In the genomic region with DNA sequence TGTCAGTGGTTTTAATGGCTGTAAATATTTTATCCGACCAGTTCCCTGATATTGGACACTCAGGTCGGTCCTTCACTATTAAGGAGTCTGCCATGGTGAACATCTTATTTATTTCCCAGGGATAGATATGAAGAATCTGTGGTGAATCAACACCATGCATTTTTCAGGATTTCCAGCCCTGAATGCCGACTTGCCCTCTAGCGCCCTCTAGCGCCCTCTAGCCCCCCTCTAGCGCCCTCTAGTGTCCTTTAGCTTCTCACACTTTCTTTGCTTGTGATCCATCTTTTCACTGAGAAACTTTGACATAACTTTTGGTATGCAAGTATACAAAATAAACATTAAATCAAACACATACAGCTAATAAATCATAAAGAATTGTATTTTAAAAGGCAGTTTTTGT, we compare ENCODE assay signal across 8 mouse cellular contexts. TPM values are rescaled to one million over a fixed set of nuclear protein-coding genes. Genes with fewer than 3 reads are reported as not detected.
A peak's percentile ranks its signal among the peaks of the same experiment; 100 is the strongest.
DNase-seq lines count a peak whose midpoint lies in the region; ATAC-seq and TF ChIP-seq lines count a peak whose summit lies in the region.

No protein-coding gene starts in this region.

- H3K9ac ChIP-seq in forebrain, embryonic 14.5 days (ENCODE audit: low read length): no peak overlapping the region
- H3K9ac ChIP-seq in forebrain, embryonic 12.5 days: no peak overlapping the region
- H3K9ac ChIP-seq in liver, embryonic 14.5 days (replicated peaks): no peak overlapping the region

- H3K36me3 ChIP-seq in forebrain, embryonic 14.5 days (ENCODE audit: control insufficient read depth, insufficient read depth, low read length): peaks cover 58% of the 10 kb centered on the region
- H3K36me3 ChIP-seq in forebrain, embryonic 12.5 days (replicated peaks): peaks cover 49% of the 10 kb centered on the region
- no peaks in the 10 kb centered on the region for H3K36me3 ChIP-seq in liver, embryonic 14.5 days (replicated peaks; ENCODE audit: control insufficient read depth, insufficient read depth, low read depth)
- H3K36me3 ChIP-seq in splenic B cell, adult 2 months (ENCODE audit: control insufficient read depth, insufficient read depth, low read length, poor library complexity, severe bottlenecking): no peaks in the 10 kb centered on the region

- no peaks in the 10 kb centered on the region for H3K9me3 ChIP-seq in forebrain, embryonic 14.5 days (replicated peaks; ENCODE audit: control insufficient read depth, low read length)
- H3K9me3 ChIP-seq in forebrain, embryonic 12.5 days: no peaks in the 10 kb centered on the region
- no peaks in the 10 kb centered on the region for H3K9me3 ChIP-seq in liver, embryonic 14.5 days (ENCODE audit: control insufficient read depth, low read length)

- intact Hi-C loops in gastrocnemius, postnatal 14 days (cut with DNase I; ENCODE audit: low total_unique reads): loop anchor here (2.0 to 10.0 kb wide), 2 partner anchors 97 to 267 kb away; no protein-coding TSS in a partner anchor

- no peaks in the 10 kb centered on the region for H3K27me3 ChIP-seq in forebrain, embryonic 14.5 days (replicated peaks; ENCODE audit: control insufficient read depth, insufficient read depth, low read length)
- no peaks in the 10 kb centered on the region for H3K27me3 ChIP-seq in forebrain, embryonic 12.5 days
- H3K27me3 ChIP-seq in liver, embryonic 14.5 days (ENCODE audit: control insufficient read depth, insufficient read depth, low read length): no peaks in the 10 kb centered on the region
- H3K27me3 ChIP-seq in splenic B cell, adult 2 months (ENCODE audit: control insufficient read depth, insufficient read depth, low read length, poor library complexity, severe bottlenecking): no peaks in the 10 kb centered on the region

- TF ChIP-seq CTCF in liver, embryonic 14.5 days (IDR thresholded peaks at IDR 0.05; ENCODE audit: low read depth): peak; percentile 98

- 10% methylated on average over 6 of the region's 6 CpGs for WGBS in forebrain, embryonic 14.5 days
- WGBS in forebrain, embryonic 12.5 days: 9% methylated on average over 6 of the region's 6 CpGs
- 8% methylated on average over 6 of the region's 6 CpGs for WGBS in liver, embryonic 14.5 days (ENCODE audit: insufficient replicate concordance)

- no peak for ATAC-seq in forebrain, embryonic 14.5 days
- ATAC-seq in forebrain, embryonic 12.5 days (ENCODE audit: low FRiP score): no peak
- ATAC-seq in liver, embryonic 14.5 days (ENCODE audit: insufficient read depth): no peak

- no peak for TF ChIP-seq EP300 in liver, embryonic 14.5 days (IDR thresholded peaks at IDR 0.05; ENCODE audit: low read depth)

- H3K27ac ChIP-seq in forebrain, embryonic 14.5 days (ENCODE audit: low read depth, low read length): no peak overlapping the region
- no peak overlapping the region for H3K27ac ChIP-seq in forebrain, embryonic 12.5 days
- no peak overlapping the region for H3K27ac ChIP-seq in liver, embryonic 14.5 days

- no peaks in the 10 kb centered on the region for H3K4me1 ChIP-seq in forebrain, embryonic 14.5 days (ENCODE audit: control insufficient read depth, insufficient read depth, low read length)
- H3K4me1 ChIP-seq in forebrain, embryonic 12.5 days: no peaks in the 10 kb centered on the region
- no peaks in the 10 kb centered on the region for H3K4me1 ChIP-seq in liver, embryonic 14.5 days (replicated peaks; ENCODE audit: control insufficient read depth in 2 of 2, insufficient read depth in 2 of 2, low read length in 1 of 2)

- DNase-seq in forebrain, embryonic 14.5 days (ENCODE audit: low spot score): peak; percentile 58
- DNase-seq in ovary, postnatal 14 days (ENCODE audit: low spot score): peak; percentile 52
- DNase-seq in ovary, postnatal 10 days (ENCODE audit: low spot score): no peak
- peak; percentile 37 for DNase-seq in c-Kit-negative CD71-positive TER-119-positive erythroid progenitor cells, embryonic 14.5 days (ENCODE audit: low read depth, low spot score)
- DNase-seq in gastrocnemius, postnatal 14 days: peak; percentile 64
- DNase-seq in liver, embryonic 14.5 days (ENCODE audit: low read depth in 3 of 3, low spot score in 3 of 3): peak; percentile 13 to 27 (median 26)
- peak; percentile 74 for DNase-seq in splenic B cell, adult 2 months (ENCODE audit: low read depth, low spot score)

- H3K4me3 ChIP-seq in forebrain, embryonic 14.5 days (ENCODE audit: low read depth, low read length): no peak overlapping the region
- no peak overlapping the region for H3K4me3 ChIP-seq in forebrain, embryonic 12.5 days (replicated peaks)
- H3K4me3 ChIP-seq in liver, embryonic 14.5 days (ENCODE audit: insufficient read depth in 1 of 2, low read depth in 2 of 2, low read length in 2 of 2): no peak overlapping the region

- H3K4me2 ChIP-seq in forebrain, embryonic 14.5 days (ENCODE audit: low read length): no peak overlapping the region
- no peak overlapping the region for H3K4me2 ChIP-seq in forebrain, embryonic 12.5 days
- no peak overlapping the region for H3K4me2 ChIP-seq in liver, embryonic 14.5 days (ENCODE audit: low read depth)

RNA-seq across cellular contexts. Expression of a gene that starts 22.8 kb away (rescaled TPM):
- polyA plus RNA-seq in forebrain, embryonic 14.5 days (2014; fragmentation: Nextera tagmentation; extraction: Ambion mirVana): 0.17 and 0.27 TPM in 2 replicates
- polyA plus RNA-seq in forebrain, embryonic 12.5 days (2016; fragmentation: Nextera tagmentation; extraction: Ambion mirVana): 0.08 and 0.09 TPM in 2 replicates
- 10 to 100 TPM; 44.0 to 45.2 TPM for total RNA-seq in gastrocnemius, postnatal 14 days (2021)
- polyA plus RNA-seq in liver, embryonic 14.5 days (2012; rRNA removed): 0.21 and 0.27 TPM in 2 replicates
- 0.10 and 0.14 TPM in 2 replicates for polyA plus RNA-seq in liver, embryonic 14.5 days (2014; fragmentation: Nextera tagmentation; extraction: Ambion mirVana)

RNA-seq across cellular contexts. Expression of a gene that starts 45.8 kb away (rescaled TPM):
- 95.2 and 109 TPM in 2 replicates for polyA plus RNA-seq in forebrain, embryonic 14.5 days (2014; fragmentation: Nextera tagmentation; extraction: Ambion mirVana)
- polyA plus RNA-seq in forebrain, embryonic 12.5 days (2016; fragmentation: Nextera tagmentation; extraction: Ambion mirVana): 65.3 and 70.0 TPM in 2 replicates
- total RNA-seq in gastrocnemius, postnatal 14 days (2021): 10 to 100 TPM in 1 of 2 experiments, 1 to 10 TPM in 1; 6.1 to 12.0 TPM
- 0.37 and 0.42 TPM in 2 replicates for polyA plus RNA-seq in liver, embryonic 14.5 days (2012; rRNA removed)
- 0.97 and 1.4 TPM in 2 replicates for polyA plus RNA-seq in liver, embryonic 14.5 days (2014; fragmentation: Nextera tagmentation; extraction: Ambion mirVana)

Comparison
In these comparisons a context has a peak if more than half of its experiments do, and no peak if none do; other contexts are left out.
1. RNA of a gene that starts 45.8 kb away (polyA plus RNA-seq): 95.2 to 109 TPM in forebrain, embryonic 14.5 days and 65.3 to 70.0 TPM in forebrain, embryonic 12.5 days; 0.37 to 1.4 TPM in liver, embryonic 14.5 days; every median in the first group is over 10 times any median in the second.